Mouse (Mus musculus): ENCODE measurements around the gene Rps6kl1.

Rps6kl1 gene

GRCm38 (mm10) chr12:85136627-85137026 is 14.4 kb downstream of the Rps6kl1 start:
- no peak for DNase-seq

- DNase-seq = no peak
These were observed 15.3 kb downstream of the Rps6kl1 start for GRCm38 (mm10) chr12:85135513-85136470.

GRCm38 (mm10) chr12:85134043-85134794 is 16.8 kb downstream of the Rps6kl1 start:
- DNase-seq = no peak

GRCm38 (mm10) chr12:85131361-85131760 is 19.7 kb downstream of the Rps6kl1 start:
- DNase-seq = no peak

- DNase-seq = no peak
These were observed 21.6 kb downstream of the Rps6kl1 start for GRCm38 (mm10) chr12:85129426-85129978.

GRCm38 (mm10) chr12:85126986-85127603 is 24.0 kb downstream of the Rps6kl1 start:
- DNase-seq = peak; percentile 76 to 85

- DNase-seq = no peak
These were observed 26.3 kb downstream of the Rps6kl1 start for GRCm38 (mm10) chr12:85124751-85125150.

- no peak for DNase-seq
These were observed 27.4 kb downstream of the Rps6kl1 start for GRCm38 (mm10) chr12:85123645-85124044.

- no peak for DNase-seq
These were observed 27.9 kb downstream of the Rps6kl1 start for GRCm38 (mm10) chr12:85123108-85123530.

GRCm38 (mm10) chr12:85121806-85122459 is 29.1 kb downstream of the Rps6kl1 start:
- DNase-seq = no peak

GRCm38 (mm10) chr12:85115678-85116077 is 35.4 kb downstream of the Rps6kl1 start:
- DNase-seq = no peak

GRCm38 (mm10) chr12:85113917-85114316 is 37.1 kb downstream of the Rps6kl1 start:
- no peak for DNase-seq

GRCm38 (mm10) chr12:85113337-85113736 is 37.7 kb downstream of the Rps6kl1 start:
- DNase-seq = peak; percentile 37 to 74

- peak; percentile 13 to 63 for DNase-seq
These were observed 38.4 kb downstream of the Rps6kl1 start for GRCm38 (mm10) chr12:85112550-85113251.

GRCm38 (mm10) chr12:85110698-85111592 is 40.1 kb downstream of the Rps6kl1 start, which contains the start of the genes Prox2 and Dlst:
Gene Prox2 (minus strand): TSS chr12:85110759.
Gene Dlst (plus strand): TSS chr12:85110833.
- DNase-seq = peak; percentile 88 to 94

- no peak for DNase-seq
These were observed 40.9 kb downstream of the Rps6kl1 start for GRCm38 (mm10) chr12:85110011-85110697.

- no peak for DNase-seq
These were observed 41.6 kb downstream of the Rps6kl1 start for GRCm38 (mm10) chr12:85109426-85109825.

- DNase-seq = no peak
These were observed 42.4 kb downstream of the Rps6kl1 start for GRCm38 (mm10) chr12:85108643-85109042.

GRCm38 (mm10) chr12:85106292-85106691 is 44.8 kb downstream of the Rps6kl1 start:
- no peak for DNase-seq

- peak; percentile 22 to 70 for DNase-seq
These were observed 46.3 kb downstream of the Rps6kl1 start for GRCm38 (mm10) chr12:85104789-85105188.
